Mouse (Mus musculus): ENCODE results near the gene Oaz3. TPM values are rescaled to one million over a fixed set of nuclear protein-coding genes. Genes with fewer than 3 reads are reported as not detected.

Gene Oaz3
- polyA plus RNA-seq, 1 experiment from 2014 or later = 0.36 TPM

DNA sequence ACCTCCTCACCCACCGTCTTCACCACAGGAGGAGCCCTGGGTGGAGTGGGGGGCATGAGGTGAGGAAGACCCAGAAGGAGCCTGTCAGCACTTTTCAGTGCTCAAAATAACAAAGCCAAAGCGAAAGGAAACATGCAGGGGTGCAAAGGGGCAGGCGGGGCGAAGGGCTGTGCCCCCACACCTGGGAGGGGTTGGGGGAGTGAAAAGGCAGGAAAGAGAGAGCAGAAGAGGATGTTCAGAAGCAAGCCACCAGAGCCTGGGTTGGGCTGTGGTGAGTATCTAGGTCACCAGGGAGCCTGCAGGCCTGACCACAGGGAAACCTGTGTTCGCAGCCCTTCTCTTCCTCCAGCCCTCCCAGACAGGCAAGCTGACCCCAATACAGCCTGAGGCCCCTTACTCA lies 55.7 kb downstream of the Oaz3 start:
- Histone ChIP-seq H3K4me1 (ENCODE audit: control insufficient read depth, insufficient read depth, low read length) (no peaks in the 10 kb centered on the region), H3K36me3 (ENCODE audit: control insufficient read depth, insufficient read depth, low read length) (no peaks in the 10 kb centered on the region), H3K9ac (replicated peaks; ENCODE audit: low read length) (no peak overlapping the region), H3K4me3 (replicated peaks; ENCODE audit: low read depth, low read length) (no peak overlapping the region), H3K9me3 (ENCODE audit: control insufficient read depth, low read length) (no peaks in the 10 kb centered on the region), H3K4me2 (ENCODE audit: low read length) (no peak overlapping the region), H3K27me3 (ENCODE audit: control insufficient read depth, insufficient read depth, low read length) (no peaks in the 10 kb centered on the region), H3K27ac (replicated peaks; ENCODE audit: low read depth, low read length) (no peak overlapping the region)
- ATAC-seq (ENCODE audit: low FRiP score, low TSS enrichment) = no peak
- no peak for DNase-seq
- 87% methylated on average over 5 of the region's 5 CpGs for WGBS

DNA sequence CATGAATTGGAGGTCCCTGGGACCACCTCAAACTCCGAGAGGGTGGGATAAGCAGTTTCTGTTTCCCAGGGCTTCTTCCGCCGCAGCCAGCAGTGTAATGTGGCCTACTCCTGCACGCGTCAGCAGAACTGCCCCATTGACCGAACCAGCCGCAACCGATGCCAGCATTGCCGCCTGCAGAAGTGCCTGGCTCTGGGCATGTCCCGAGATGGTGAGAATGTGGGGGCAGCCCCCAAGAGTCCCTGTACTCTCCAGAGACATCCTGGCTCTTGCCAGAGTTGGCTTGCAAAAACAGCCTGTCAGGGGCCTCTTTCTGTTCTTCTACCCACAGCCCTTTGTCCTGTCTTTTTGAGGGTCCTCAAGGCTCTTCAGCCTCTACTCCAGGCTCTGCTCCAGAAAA lies 56.3 kb downstream of the Oaz3 start:
- H3K36me3 ChIP-seq (ENCODE audit: control insufficient read depth, insufficient read depth, low read length) = no peaks in the 10 kb centered on the region
- H3K9me3 ChIP-seq (ENCODE audit: control insufficient read depth, low read length) = no peaks in the 10 kb centered on the region
- no peak overlapping the region for H3K4me3 ChIP-seq (replicated peaks; ENCODE audit: low read depth, low read length)
- no peaks in the 10 kb centered on the region for H3K27me3 ChIP-seq (ENCODE audit: control insufficient read depth, insufficient read depth, low read length)
- ATAC-seq (ENCODE audit: low FRiP score, low TSS enrichment) (no peak), DNase-seq (no peak)
- H3K4me2 ChIP-seq (ENCODE audit: low read length) = no peak overlapping the region
- H3K27ac ChIP-seq (replicated peaks; ENCODE audit: low read depth, low read length) = no peak overlapping the region
- 94% methylated on average over 10 of the region's 10 CpGs for WGBS
- no peaks in the 10 kb centered on the region for H3K4me1 ChIP-seq (ENCODE audit: control insufficient read depth, insufficient read depth, low read length)
- no peak overlapping the region for H3K9ac ChIP-seq (replicated peaks; ENCODE audit: low read length)

DNA sequence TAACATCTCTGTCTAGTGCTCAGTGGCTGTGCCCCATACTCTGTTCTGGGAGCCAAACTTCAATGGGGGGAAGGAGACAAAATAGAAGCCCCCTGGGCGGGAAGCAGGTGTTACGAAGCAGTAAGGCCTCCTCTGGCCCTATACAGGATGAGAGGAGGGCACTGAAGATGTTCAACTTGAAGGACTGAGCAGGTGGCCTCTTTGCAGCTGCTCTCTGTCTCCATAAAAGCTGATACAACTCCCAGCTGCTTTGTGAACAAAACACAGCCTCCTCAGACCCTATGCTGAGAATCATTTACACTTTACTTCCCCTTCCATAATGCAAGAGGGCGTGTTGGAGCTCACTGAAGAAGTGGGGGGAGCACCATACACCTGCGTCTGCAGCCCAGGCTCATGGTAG lies 57.0 kb downstream of the Oaz3 start:
- H3K9me3 ChIP-seq (ENCODE audit: control insufficient read depth, low read length) = no peaks in the 10 kb centered on the region
- no peak overlapping the region for H3K4me3 ChIP-seq (replicated peaks; ENCODE audit: low read depth, low read length)
- no peaks in the 10 kb centered on the region for H3K4me1 ChIP-seq (ENCODE audit: control insufficient read depth, insufficient read depth, low read length)
- H3K27me3 ChIP-seq (ENCODE audit: control insufficient read depth, insufficient read depth, low read length) = no peaks in the 10 kb centered on the region
- H3K36me3 ChIP-seq (ENCODE audit: control insufficient read depth, insufficient read depth, low read length) = no peaks in the 10 kb centered on the region
- WGBS = 67% methylated on average over 4 of the region's 4 CpGs
- H3K4me2 ChIP-seq (ENCODE audit: low read length) = no peak overlapping the region
- H3K27ac ChIP-seq (replicated peaks; ENCODE audit: low read depth, low read length) = no peak overlapping the region
- H3K9ac ChIP-seq (replicated peaks; ENCODE audit: low read length) = no peak overlapping the region
- ATAC-seq (ENCODE audit: low FRiP score, low TSS enrichment) (no peak), DNase-seq (no peak)

DNA sequence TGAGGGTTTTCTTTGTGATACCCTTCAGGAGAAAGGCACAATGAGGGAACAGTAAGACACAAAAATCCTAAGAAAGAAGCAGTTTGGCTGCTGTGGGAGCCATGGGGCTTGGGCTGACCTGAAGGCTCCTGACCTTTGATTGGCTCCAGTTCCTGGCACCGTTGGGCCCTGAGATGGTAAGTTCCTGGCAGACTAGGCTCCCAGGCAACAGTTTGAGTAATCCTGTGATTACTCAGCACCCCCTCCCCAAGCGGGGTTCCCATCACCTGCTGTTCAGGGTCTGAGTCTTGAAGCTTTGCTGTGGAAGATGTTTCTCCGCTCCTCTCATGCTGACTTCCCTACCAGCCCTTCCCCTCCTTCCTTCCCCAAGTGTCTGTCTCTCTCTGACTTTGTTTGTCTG lies 60.2 kb downstream of the Oaz3 start:
- Histone ChIP-seq H3K9ac (replicated peaks; ENCODE audit: low read length) (no peak overlapping the region), H3K4me2 (ENCODE audit: low read length) (no peak overlapping the region), H3K27me3 (ENCODE audit: control insufficient read depth, insufficient read depth, low read length) (no peaks in the 10 kb centered on the region), H3K36me3 (ENCODE audit: control insufficient read depth, insufficient read depth, low read length) (no peaks in the 10 kb centered on the region), H3K4me1 (ENCODE audit: control insufficient read depth, insufficient read depth, low read length) (no peaks in the 10 kb centered on the region), H3K4me3 (replicated peaks; ENCODE audit: low read depth, low read length) (no peak overlapping the region), H3K27ac (replicated peaks; ENCODE audit: low read depth, low read length) (no peak overlapping the region), H3K9me3 (ENCODE audit: control insufficient read depth, low read length) (no peaks in the 10 kb centered on the region)
- ATAC-seq (ENCODE audit: low FRiP score, low TSS enrichment) (no peak), DNase-seq (no peak)
- WGBS = 60% methylated on average over 3 of the region's 3 CpGs

Other genes starting within 250 kb of the Oaz3 start
- not detected in 2 replicates for gene Gm5286, start 247.2 kb downstream of the Oaz3 start, polyA plus RNA-seq (2014; fragmentation: Nextera tagmentation; extraction: Ambion mirVana)
- gene Gm4778, start 179.9 kb downstream of the Oaz3 start, polyA plus RNA-seq (2014; fragmentation: Nextera tagmentation; extraction: Ambion mirVana) = not detected in 2 replicates
- 57.5 and 59.7 TPM in 2 replicates for gene Them4, start 133.8 kb downstream of the Oaz3 start, polyA plus RNA-seq (2014; fragmentation: Nextera tagmentation; extraction: Ambion mirVana)
- gene Them5, start 101.8 kb downstream of the Oaz3 start, polyA plus RNA-seq (2014; fragmentation: Nextera tagmentation; extraction: Ambion mirVana) = 0.18 TPM in 1 of 2 replicates, not detected in the other
- 2.6 and 3.1 TPM in 2 replicates for gene C2cd4d, start 81.5 kb downstream of the Oaz3 start, polyA plus RNA-seq (2014; fragmentation: Nextera tagmentation; extraction: Ambion mirVana)
- gene Rorc, start 71.1 kb downstream of the Oaz3 start, polyA plus RNA-seq (2014; fragmentation: Nextera tagmentation; extraction: Ambion mirVana) = 0.30 and 0.43 TPM in 2 replicates
- 0.67 and 1.1 TPM in 2 replicates for gene Lingo4, start 45.4 kb downstream of the Oaz3 start, polyA plus RNA-seq (2014; fragmentation: Nextera tagmentation; extraction: Ambion mirVana)
- 50.6 and 55.3 TPM in 2 replicates for gene Tdrkh, start 30.6 kb downstream of the Oaz3 start, polyA plus RNA-seq (2014; fragmentation: Nextera tagmentation; extraction: Ambion mirVana)
- 52.6 and 54.1 TPM in 2 replicates for gene Mrpl9, start 597 bp downstream of the Oaz3 start, polyA plus RNA-seq (2014; fragmentation: Nextera tagmentation; extraction: Ambion mirVana)
- gene Celf3, start 34.4 kb upstream of the Oaz3 start, polyA plus RNA-seq (2014; fragmentation: Nextera tagmentation; extraction: Ambion mirVana) = 321 and 376 TPM in 2 replicates
- gene Riiad1, start 36.4 kb upstream of the Oaz3 start, polyA plus RNA-seq (2014; fragmentation: Nextera tagmentation; extraction: Ambion mirVana) = 23.8 and 30.8 TPM in 2 replicates
- gene Snx27, start 138.8 kb upstream of the Oaz3 start, polyA plus RNA-seq (2014; fragmentation: Nextera tagmentation; extraction: Ambion mirVana) = 66.8 and 71.0 TPM in 2 replicates
- gene Gm10972, start 199.2 kb upstream of the Oaz3 start, polyA plus RNA-seq (2014; fragmentation: Nextera tagmentation; extraction: Ambion mirVana) = not detected in 2 replicates
- gene Tuft1, start 215.0 kb upstream of the Oaz3 start, polyA plus RNA-seq (2014; fragmentation: Nextera tagmentation; extraction: Ambion mirVana) = 5.2 and 5.6 TPM in 2 replicates
- gene Selenbp2, start 249.6 kb upstream of the Oaz3 start, polyA plus RNA-seq (2014; fragmentation: Nextera tagmentation; extraction: Ambion mirVana) = not detected in 2 replicates